Mouse (Mus musculus): Measurements from ENCODE around the gene P3h1.
A peak's percentile ranks its signal among the peaks of the same experiment; 100 is the strongest.

P3h1 gene

GRCm38 (mm10) chr4:119232410-119233255 lies at the start of gene P3h1, which contains the start of gene AU022252:
TSS of gene P3h1 (plus strand) at chr4:119232915.
TSS of gene AU022252 (minus strand) at chr4:119232712.
- peak; percentile 99 for DNase-seq

GRCm38 (mm10) chr4:119183525-119183924 lies 49.2 kb upstream of the P3h1 start:
- no peak for DNase-seq

- no peak for DNase-seq
Observed at GRCm38 (mm10) chr4:119185771-119186170, 46.9 kb upstream of the P3h1 start.

- DNase-seq: no peak
Observed at GRCm38 (mm10) chr4:119188060-119188785, 44.5 kb upstream of the P3h1 start.

- no peak for DNase-seq
Observed at GRCm38 (mm10) chr4:119189392-119189791, 43.3 kb upstream of the P3h1 start.

- no peak for DNase-seq
Observed at GRCm38 (mm10) chr4:119189864-119190263, 42.9 kb upstream of the P3h1 start, which contains the start of gene Ermap. TSS of gene Ermap (minus strand) at chr4:119190011.

- no peak for DNase-seq
Observed at GRCm38 (mm10) chr4:119190618-119191017, 42.1 kb upstream of the P3h1 start.

- no peak for DNase-seq
Observed at GRCm38 (mm10) chr4:119191273-119191672, 41.4 kb upstream of the P3h1 start.

GRCm38 (mm10) chr4:119192757-119193156 lies 40.0 kb upstream of the P3h1 start:
- no peak for DNase-seq

GRCm38 (mm10) chr4:119194909-119195581 lies 37.7 kb upstream of the P3h1 start, which contains the start of gene Svbp:
TSS of gene Svbp (plus strand) at chr4:119195306.
- peak; percentile 88 for DNase-seq

GRCm38 (mm10) chr4:119195582-119196320 lies 37.0 kb upstream of the P3h1 start:
- no peak for DNase-seq

- DNase-seq: no peak
Observed at GRCm38 (mm10) chr4:119198105-119198504, 34.6 kb upstream of the P3h1 start.

GRCm38 (mm10) chr4:119204672-119205071 lies 28.0 kb upstream of the P3h1 start:
- peak; percentile 63 for DNase-seq

GRCm38 (mm10) chr4:119216667-119217066 lies 16.0 kb upstream of the P3h1 start:
- no peak for DNase-seq

- DNase-seq: no peak
Observed at GRCm38 (mm10) chr4:119218169-119218568, 14.5 kb upstream of the P3h1 start, which contains the start of gene Tmem269. TSS of gene Tmem269 (minus strand) at chr4:119218217.

- peak; percentile 41 for DNase-seq
Observed at GRCm38 (mm10) chr4:119223696-119224095, 9.0 kb upstream of the P3h1 start.

GRCm38 (mm10) chr4:119224534-119224933 lies 8.2 kb upstream of the P3h1 start:
- DNase-seq: no peak

- no peak for DNase-seq
Observed at GRCm38 (mm10) chr4:119225719-119226118, 7.0 kb upstream of the P3h1 start.

- DNase-seq: no peak
Observed at GRCm38 (mm10) chr4:119226751-119227150, 6.0 kb upstream of the P3h1 start.

GRCm38 (mm10) chr4:119233256-119233901 lies 664 bp downstream of the P3h1 start:
- peak; percentile 57 for DNase-seq

- no peak for DNase-seq
Observed at GRCm38 (mm10) chr4:119234348-119234747, 1.6 kb downstream of the P3h1 start.

- no peak for DNase-seq
Observed at GRCm38 (mm10) chr4:119238661-119239060, 5.9 kb downstream of the P3h1 start.
